Mouse (Mus musculus) gastrocnemius, adult 18-20 months (tissue): ENCODE data around the gene Gm20388. TPM values are rescaled to one million over a fixed set of nuclear protein-coding genes. Genes with fewer than 3 reads are reported as not detected.

Experiments used
- DNase-seq: peaks from one replicate; pipeline ENCODE4 v3.0.0; 2021; ENCODE audit warnings: low spot score
- total RNA-seq, 2 experiments: library from RNA; stranded (reverse); gene quantifications; 2 replicates each; pipeline ENCODE4 v1.2.3; 2021

The Gm20388 gene
- total RNA-seq, 2 experiments from 2014 or later: 10.5 to 12.3 TPM

DNA sequence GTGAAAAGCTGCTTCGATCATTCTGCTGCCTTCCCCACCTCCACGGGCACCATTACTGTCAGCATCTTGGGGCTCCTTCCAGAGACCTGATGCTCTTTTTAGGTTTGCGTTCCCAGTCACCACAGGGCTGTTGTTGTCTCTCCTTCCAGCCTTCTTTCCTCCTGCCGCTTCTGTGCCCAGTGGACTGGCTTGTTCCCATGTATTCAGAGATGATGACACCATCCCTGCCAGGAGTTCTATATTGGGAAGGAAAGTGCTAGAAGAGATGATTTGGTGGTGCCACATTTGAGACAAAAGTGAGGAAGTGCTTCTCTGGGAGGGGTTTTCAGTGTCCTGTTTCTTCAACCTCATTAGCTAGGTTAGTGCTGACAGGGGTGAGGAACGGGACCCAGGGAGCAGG, 208.2 kb downstream of the Gm20388 start:
- DNase-seq: no peak

- no peak for DNase-seq
Measured at GRCm38 (mm10) chr8:120119429-120119828, 208.8 kb downstream of the Gm20388 start.

GRCm38 (mm10) chr8:120119931-120120330, 209.3 kb downstream of the Gm20388 start:
- no peak for DNase-seq

DNA sequence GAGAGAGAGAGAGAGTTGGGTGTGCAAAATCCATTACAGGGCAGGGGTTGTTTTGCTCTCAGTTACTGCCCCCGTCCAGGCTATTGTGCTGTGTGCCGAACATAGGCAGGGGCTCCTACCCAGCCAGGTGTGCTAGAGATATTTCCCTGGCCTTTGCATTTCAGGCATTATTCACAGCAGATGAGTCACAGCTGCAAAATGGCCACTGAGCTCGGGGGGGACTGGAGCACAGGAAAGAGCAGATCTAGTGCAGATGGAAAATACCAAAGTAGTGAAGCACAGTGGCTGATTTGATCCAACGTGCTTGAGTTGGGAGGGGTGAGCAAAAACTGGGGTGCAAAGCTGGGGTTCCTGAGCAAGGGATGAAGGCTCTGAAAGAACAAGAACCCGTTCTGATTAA, 210.3 kb downstream of the Gm20388 start:
- DNase-seq: no peak

DNA sequence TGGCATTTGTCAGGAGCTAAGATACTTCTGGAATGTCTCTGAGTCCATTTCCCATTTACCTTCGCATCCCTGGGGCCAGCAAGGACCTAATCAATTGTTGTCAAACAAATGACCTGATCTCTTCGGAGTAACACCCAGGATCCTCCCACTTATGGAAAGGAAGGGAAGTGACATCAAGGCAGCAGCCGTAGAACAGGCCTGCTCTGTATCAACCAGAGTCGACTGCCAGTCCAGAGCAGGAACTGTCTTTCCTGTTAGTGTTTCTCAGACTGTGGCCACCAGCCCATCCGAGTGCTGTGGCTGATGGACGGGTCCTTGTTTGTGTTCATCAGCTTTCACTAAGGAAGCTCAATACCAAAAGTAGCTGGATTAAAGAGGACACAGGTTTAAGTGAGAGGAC, 213.6 kb downstream of the Gm20388 start:
- no peak for DNase-seq

DNA sequence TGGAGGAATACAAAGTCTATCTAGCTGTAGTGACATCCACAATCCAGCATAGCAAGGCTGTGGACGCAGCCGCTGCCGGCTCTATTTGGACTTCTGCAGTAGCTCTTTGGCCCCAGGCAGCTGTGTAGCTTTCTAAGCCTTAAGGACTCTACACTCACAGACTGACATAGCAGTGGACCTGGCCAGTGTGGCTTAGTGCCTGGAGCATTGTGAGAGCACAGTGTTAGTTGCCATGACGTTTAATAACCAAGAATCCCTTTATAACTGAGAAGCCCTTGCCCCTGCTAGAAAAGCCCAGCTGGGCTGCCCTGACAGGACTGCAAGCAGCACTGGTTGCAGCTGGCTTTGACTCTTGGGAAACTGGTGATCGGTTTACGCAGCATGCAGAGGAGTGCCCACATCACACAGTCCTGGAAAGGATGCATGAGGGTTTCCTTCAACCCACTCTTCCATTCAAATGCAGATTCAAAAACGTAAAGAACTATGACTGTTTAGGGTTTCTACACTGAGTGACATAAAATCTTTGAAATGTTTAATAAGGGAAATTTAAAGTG, 214.3 kb downstream of the Gm20388 start:
- DNase-seq: no peak

GRCm38 (mm10) chr8:120126357-120127161, 215.9 kb downstream of the Gm20388 start:
- DNase-seq: no peak

DNA sequence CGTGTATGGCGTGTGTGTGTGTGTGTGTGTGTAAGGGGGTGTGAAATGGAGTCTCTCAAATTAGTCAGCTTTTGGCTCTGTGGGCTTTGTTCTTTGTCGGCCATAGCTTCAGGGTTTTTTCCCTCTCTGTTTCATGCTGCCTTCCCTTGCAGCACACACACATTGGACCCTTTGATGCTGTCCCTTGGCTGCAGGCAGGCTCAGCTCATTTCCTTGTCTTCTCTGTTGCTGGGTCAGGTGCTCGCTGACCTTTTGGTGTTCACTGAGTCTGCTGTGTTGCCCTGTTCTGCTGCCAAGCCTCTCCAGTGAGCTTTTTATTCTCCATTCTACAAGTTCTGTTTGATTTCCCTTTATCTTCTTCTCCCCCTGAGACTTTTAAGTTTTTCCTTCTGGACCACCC, 218.9 kb downstream of the Gm20388 start:
- no peak for DNase-seq

- DNase-seq: no peak
Measured at GRCm38 (mm10) chr8:120131158-120131557, 220.5 kb downstream of the Gm20388 start.

GRCm38 (mm10) chr8:120133169-120133568, 222.5 kb downstream of the Gm20388 start:
- DNase-seq: no peak

- no peak for DNase-seq
Measured at GRCm38 (mm10) chr8:120135687-120136086, 225.0 kb downstream of the Gm20388 start.

DNA sequence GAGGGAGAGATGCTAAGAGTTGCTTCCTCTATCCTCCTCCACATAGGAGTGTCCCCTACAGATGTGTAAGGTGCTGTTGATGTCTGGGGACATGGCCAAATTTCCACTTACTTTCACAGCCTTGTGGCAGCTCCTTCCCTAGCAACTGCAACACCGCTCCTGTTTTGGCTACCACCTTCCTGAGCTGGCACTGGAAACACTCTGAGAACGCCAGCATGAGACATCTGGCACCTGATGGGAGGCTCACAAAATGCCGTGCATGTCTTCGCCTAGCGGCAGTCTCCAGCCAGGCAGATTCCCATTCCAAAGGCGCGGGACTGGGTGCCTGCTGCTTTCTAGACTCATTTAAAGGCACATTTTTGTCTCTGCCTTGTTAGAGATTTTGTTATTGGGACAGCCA, 226.0 kb downstream of the Gm20388 start:
- DNase-seq: peak; percentile 68

DNA sequence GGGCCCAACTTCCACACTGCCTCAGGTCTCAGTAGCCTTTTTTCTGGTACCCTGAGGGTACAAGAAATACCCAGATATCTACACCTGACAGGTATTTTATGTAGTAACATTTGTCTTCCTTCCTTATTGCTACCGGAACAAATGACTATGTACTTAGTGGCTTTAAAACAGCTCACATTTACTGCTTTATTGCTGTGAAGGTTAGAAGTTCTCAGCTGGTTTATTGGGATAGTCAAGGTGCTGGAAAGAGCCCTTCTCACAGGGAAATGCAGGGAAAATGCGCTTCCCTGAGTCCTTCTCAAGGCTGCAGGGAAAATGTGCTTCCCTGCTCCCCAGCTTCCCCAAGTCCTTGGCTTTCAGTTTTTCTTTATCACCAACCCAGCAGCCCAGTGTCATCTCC, 228.3 kb downstream of the Gm20388 start:
- no peak for DNase-seq

DNA sequence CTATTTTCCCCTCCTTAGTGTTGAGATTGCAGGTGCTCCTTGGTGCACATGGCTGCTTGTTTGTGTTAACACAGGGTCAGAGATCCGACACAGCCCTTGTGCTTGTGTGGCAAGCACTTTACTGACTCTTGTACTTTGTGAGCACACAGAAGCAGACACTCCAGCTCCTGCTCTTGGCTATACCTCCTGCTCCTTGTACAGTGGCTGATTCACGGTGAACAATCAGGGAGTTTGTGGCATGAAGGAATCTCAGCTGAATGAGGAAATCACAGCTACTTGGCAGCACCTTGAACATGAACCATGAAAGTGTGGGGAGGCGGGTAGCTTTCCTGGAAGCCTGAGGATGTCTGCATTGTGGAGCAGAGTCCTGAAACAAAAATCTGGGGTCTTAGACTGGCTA, 230.1 kb downstream of the Gm20388 start:
- no peak for DNase-seq

DNA sequence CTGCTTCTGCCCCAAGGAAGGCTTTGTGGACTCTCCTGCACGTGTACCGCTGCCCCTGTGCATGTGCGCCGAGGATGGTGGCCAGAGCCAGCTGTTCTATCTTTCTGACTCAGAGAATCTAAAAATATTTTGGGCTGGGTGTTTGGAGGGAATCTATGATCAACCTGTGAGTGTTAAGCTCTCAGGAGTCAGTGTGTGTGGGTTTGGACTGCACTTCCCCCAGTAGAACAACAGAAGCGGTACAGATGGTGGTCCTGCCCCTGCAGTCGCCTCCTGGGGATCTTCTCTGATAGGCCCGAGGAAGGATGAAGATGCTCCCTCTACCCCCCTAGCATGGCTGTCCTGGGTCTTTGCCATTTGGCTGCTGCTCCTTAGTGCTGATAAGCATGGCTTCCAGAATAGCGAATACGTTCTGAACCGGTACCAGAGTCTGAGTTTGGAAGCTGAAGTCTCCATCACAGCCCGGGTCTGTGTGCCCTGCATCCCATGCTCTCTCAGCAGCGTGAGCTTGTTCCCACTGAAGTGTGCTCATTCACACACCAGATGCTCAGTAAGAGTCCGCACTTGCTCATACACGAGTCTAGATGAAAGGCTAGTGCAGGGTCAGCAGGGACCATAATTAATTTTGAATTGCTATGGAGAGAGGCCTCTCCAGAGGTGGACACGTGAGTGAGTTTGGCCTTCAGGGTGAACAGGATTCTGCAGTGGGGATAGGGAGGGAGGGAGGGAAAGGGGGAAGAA, 233.4 kb downstream of the Gm20388 start:
- no peak for DNase-seq

DNA sequence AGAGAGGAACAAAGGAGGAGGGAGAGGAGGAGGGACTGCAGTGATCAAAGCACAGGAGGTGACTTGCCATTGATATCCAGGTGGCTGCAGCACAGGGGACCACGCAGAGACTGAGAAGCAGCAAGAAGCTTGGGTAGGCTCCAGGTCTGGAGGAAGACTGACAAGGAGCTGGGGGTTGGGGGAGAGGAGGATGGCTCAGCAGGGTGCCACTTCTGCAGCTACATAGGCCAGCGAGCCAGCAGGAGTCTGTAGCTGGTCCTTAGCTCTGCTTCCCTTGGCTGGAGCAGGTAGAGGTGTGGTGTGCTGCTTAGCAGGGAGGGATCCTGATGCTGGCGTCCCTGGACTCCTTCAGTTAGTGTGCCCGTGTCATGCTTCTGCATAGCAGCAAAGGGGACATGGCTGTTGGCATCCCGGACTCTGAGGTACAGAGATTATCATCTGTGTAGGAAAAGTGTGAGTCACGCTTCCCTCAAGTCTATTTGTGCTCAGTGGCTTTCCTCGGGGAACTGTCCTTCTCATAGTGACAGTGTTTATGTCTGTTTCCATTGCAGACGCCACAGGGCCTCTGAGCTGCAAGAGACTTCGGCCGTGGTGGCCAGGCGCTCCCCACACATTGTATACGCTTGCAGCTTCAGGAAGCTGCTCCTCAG, 234.1 kb downstream of the Gm20388 start:
- no peak for DNase-seq

DNA sequence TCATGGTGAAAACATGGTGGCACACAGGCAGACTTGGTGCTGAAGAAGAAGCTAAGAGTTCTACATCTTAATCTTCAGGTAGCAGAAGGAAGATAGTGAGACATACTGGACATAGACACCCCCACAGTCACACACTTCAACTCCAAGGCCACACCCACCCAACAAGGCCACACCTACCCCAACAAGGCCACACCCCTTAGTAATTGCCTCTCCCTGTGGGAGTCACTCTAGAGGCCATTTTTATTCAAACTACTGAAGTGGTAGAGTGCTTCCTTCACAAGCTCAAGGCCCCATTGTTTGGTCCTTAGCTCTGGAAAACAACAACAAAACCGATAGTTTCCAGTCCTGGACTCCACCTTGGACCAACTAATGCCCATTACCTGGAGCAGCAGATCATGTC, 235.4 kb downstream of the Gm20388 start:
- DNase-seq: no peak

- no peak for DNase-seq
Measured at GRCm38 (mm10) chr8:120150028-120150427, 239.4 kb downstream of the Gm20388 start.

- no peak for DNase-seq
Measured at GRCm38 (mm10) chr8:120151151-120151550, 240.5 kb downstream of the Gm20388 start.

DNA sequence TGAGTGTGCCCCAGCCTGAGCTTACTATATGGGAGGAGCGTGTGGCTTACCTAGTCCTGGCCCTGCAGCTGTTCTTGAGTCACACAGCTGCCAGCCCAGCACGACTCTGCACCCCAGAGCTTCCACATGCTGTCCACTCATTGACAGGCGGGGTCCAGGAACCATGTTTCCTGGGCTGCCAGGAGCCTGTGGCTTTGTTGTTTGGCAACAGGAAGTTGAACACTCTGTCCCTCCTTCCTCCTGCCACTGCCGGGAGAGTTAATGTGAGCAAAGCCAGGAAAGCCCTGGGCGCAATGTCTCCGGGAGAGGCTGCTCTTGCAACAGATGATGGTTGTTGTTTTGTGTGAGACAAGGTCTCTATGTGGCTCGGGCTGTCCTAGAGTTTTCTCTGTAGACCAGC, 242.0 kb downstream of the Gm20388 start:
- DNase-seq: no peak

DNA sequence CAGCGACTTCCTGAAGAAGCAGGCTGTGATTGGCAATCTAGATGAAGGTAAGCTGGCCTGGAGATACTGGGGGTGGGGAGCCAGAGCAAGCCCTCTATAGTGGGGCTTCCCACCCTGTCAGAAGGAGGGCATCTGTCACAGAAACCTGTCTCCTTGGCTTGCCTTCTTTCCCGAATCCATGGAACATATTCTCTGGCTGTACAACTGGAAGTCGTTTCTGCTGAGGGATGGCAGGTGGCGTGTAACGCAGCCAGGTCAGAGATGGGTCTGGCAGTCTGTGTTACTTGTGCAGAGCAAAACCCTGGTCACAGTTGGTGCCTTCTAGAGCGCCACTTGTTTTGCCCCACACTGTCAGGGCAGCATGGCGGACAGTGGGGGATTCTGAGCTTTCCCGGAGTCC, 249.7 kb downstream of the Gm20388 start:
- no peak for DNase-seq
